Mouse (Mus musculus): Measurements from ENCODE around the gene Heg1.

Heg1 gene

GRCm38 (mm10) chr16:33704289-33704688 is 20.1 kb downstream of the Heg1 start:
- DNase-seq (ENCODE audit: low read depth, low spot score): no peak

DNA sequence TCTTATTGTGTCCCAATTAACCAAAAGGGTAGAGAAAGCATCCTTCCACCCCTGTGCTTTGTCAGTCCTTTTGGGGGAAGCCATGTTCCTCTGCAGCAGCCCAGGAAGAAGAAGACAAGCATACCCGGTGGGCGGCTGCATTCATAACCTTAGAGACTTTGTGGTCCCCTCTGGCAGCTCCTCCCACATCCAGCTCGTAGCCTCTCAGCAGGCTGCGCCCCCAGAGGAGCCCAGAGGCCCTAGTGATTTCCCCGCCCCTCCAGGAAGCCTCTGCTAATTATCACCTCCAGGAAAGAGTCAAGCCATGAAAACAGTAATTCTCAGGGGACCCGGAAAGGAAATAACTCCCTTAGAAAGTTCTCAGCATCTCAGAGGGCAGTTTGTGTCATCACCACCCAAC is 21.1 kb downstream of the Heg1 start:
- peak; percentile 28 for DNase-seq (ENCODE audit: low read depth, low spot score)

- no peak for DNase-seq (ENCODE audit: low read depth, low spot score)
These were observed 22.1 kb downstream of the Heg1 start for GRCm38 (mm10) chr16:33706111-33706890.

DNA sequence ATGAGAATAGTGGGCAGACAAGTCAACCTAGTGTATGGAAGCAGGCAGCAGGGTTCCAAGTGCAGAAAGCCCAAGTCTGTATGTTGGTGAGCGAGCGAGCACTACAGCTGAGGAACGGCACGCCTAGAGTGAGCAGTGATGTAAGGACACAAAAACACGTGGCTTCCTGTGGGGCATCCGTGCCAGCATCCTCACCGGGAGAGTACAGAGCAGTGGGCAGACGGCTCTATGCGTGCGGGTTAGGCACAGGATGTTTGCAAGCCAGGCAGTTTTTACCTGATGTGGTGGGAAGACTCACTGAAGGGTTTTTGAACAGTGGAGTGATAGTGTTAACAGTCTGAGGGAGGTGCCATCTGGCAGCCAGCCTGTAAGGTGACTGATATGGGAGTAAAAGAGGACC is 23.9 kb downstream of the Heg1 start:
- peak; percentile 85 for DNase-seq (ENCODE audit: low read depth, low spot score)

GRCm38 (mm10) chr16:33708585-33709397 is 24.6 kb downstream of the Heg1 start:
- DNase-seq (ENCODE audit: low read depth, low spot score): peak; percentile 58

GRCm38 (mm10) chr16:33714271-33714670 is 30.1 kb downstream of the Heg1 start:
- peak; percentile 91 for DNase-seq (ENCODE audit: low read depth, low spot score)

GRCm38 (mm10) chr16:33723241-33723640 is 39.1 kb downstream of the Heg1 start:
- DNase-seq (ENCODE audit: low read depth, low spot score): no peak

DNA sequence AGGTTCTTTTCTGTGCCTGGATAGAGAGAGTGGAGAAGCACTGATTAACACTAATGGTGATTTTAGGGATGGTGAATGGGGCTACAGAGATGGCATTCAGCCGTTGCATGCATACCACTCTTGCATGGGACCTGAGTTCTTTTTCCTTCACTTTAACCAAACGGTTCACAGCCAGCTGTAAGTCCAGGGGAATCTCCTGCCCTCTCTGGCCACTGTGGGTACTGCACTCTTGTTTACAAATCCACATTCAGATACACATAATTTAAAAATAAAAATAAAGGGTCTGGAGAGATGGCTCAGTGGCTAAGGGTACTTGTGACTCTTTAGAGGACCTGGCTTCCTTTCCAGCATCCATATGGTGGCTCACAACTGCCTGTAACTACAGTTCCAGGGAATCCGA is 39.8 kb downstream of the Heg1 start:
- DNase-seq (ENCODE audit: low read depth, low spot score): peak; percentile 41

DNA sequence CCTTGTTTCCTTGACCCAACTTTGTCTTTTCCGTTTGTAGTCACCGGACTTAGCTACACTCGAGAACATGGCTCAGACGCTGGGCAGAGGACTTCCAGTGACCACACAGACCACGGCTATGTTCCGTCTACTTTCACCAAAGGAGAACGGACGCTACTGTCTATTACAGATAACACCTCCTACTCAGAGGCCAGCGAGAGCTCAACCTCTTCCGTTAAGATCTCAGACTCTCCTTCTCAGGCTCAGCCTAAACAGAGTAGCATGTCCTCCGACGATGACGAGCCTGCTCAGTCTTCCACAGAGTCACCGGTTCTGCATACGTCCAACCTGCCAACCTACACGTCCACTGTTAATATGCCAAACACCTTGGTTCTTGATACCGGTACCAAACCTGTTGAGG is 42.1 kb downstream of the Heg1 start:
- no peak for DNase-seq (ENCODE audit: low read depth, low spot score)

- no peak for DNase-seq (ENCODE audit: low read depth, low spot score)
These were observed 42.7 kb downstream of the Heg1 start for GRCm38 (mm10) chr16:33726892-33727291.

DNA sequence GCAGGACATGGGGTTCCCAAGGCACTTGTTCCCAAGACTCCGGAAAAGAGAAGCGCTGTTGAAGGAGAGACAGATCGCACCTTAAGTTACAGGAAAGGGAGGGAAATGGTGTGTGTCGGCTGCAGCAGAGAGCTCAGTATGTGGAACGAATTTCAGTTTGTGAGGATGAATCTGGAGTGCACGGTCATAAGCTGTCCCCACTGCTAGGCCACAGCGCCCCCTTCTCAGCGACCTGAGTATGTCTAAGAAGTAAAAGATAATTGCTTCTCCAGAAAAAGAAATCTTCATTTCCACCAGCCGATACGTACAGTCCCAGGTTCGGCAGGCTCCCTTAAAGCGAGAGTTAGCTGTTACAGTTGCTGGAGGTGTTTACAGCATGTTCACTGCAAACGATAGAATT is 44.3 kb downstream of the Heg1 start:
- DNase-seq (ENCODE audit: low read depth, low spot score): no peak

- no peak for DNase-seq (ENCODE audit: low read depth, low spot score)
These were observed 47.1 kb downstream of the Heg1 start for GRCm38 (mm10) chr16:33731291-33731690.

- DNase-seq (ENCODE audit: low read depth, low spot score): no peak
These were observed 48.1 kb downstream of the Heg1 start for GRCm38 (mm10) chr16:33732237-33732749.

- DNase-seq (ENCODE audit: low read depth, low spot score): no peak
These were observed 48.8 kb downstream of the Heg1 start for GRCm38 (mm10) chr16:33732846-33733580.

- no peak for DNase-seq (ENCODE audit: low read depth, low spot score)
These were observed 49.7 kb downstream of the Heg1 start for GRCm38 (mm10) chr16:33733864-33734263.

GRCm38 (mm10) chr16:33734545-33734944 is 50.4 kb downstream of the Heg1 start:
- DNase-seq (ENCODE audit: low read depth, low spot score): no peak

DNA sequence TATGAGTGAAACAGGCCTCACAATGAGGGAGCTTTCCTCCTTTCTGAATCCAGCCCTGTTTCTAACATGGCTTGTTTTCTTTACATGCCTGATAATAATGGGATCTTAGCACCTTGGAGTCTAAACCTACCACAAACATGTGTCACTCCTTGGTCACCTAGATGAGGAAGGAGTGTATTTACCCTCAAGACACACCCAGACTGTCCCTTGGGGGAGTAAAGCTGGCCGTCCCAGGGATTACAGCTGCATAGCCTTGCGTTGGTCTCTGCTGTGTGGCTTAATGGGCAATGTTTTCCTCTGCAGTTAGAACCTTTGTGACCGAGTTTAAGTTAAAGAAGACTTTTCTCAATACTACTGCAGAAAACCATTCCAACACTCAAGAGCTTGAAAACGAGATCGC is 51.1 kb downstream of the Heg1 start:
- DNase-seq (ENCODE audit: low read depth, low spot score): no peak

GRCm38 (mm10) chr16:33735791-33736190 is 51.6 kb downstream of the Heg1 start:
- DNase-seq (ENCODE audit: low read depth, low spot score): no peak

DNA sequence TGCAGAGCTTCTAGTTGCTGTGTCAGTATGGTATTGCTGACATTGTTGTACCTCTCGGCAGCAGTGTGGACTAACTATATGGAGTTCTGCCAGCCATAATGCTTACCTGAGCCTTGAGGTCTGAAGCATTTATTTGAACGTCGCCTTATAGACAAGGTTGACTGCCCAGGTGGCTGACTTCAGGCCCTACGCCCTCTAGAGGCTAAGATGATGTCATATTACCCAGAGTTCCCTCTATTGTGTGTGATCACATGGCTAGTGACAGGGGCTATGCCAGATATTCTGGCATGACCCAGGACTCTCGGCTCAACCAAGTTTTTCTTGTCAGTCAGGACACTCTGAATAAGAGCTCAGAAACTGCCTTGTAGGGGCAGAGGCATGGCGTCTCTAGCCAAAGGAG is 52.6 kb downstream of the Heg1 start:
- DNase-seq (ENCODE audit: low read depth, low spot score): no peak

DNA sequence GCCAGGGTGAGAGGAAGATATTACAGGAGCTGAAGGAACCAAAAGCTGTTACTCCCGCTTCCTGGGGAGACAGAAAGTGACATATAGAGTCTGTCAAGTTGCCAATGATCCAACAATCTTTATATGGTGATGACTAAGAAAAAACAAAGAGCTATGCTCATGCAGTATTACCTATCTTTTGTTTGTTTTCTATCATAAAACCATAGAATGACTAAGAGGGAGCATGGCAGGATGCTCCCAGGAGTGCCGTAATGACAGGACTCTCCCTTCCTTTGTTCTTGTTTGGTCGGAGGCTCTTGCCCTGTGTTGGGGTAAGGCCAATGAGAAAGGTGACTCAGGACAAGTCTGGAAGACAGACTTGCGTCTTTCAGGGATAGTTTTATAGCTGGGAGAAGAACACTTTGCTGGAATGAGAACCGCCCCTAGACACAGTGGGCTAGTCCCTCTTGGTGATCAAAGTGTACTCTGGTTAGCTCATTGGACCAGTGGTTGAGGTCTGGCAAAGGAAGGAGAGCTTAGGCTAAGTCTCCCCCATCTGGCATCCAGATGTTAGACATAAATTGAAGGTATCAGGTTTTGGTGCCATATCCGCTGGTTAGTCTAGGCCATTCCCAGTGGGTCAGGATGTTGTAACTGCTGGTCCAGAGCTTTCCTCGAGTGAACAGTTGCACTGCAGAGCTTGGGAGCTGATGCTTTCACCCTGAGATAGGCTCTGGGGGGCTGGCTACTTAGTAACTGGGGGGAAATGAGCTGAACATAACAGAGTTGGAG is 55.0 kb downstream of the Heg1 start:
- DNase-seq (ENCODE audit: low read depth, low spot score): no peak

DNA sequence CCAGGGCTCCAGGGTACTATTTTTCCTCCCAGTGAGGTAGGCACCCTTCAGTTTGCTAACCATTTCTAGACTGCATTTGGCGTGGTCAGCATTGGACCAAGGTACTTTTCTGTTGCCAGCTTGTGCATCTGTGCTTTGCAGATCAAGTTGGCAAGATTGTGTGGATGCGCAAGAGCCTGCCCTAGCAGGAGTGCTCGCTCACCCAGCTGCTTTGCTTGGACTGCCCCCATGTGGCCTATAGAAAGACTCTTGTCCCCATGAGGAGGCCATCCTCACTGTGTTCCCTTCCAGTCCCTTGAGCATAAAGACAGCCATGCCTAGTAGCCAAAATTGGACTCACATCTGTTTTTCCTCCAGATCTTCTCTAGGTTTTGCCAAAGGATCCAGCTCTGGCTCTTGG is 55.6 kb downstream of the Heg1 start:
- peak; percentile 74 for DNase-seq (ENCODE audit: low read depth, low spot score)
